Mouse (Mus musculus) neural tube, postnatal 0 days (tissue): Measurements from ENCODE around the gene Calhm1. TPM values are rescaled to one million over a fixed set of nuclear protein-coding genes. Genes with fewer than 3 reads are reported as not detected.

Experiments used
- polyA plus RNA-seq: library from polyadenylated mRNA; unstranded; fragments of >200 nt; fragmentation: Nextera tagmentation; extraction: Ambion mirVana; gene quantifications from 2 replicates; pipeline ENCODE4 v1.2.1, GENCODE M21; 2015

Gene Calhm1
- polyA plus RNA-seq, result not detected in 2 replicates

DNA sequence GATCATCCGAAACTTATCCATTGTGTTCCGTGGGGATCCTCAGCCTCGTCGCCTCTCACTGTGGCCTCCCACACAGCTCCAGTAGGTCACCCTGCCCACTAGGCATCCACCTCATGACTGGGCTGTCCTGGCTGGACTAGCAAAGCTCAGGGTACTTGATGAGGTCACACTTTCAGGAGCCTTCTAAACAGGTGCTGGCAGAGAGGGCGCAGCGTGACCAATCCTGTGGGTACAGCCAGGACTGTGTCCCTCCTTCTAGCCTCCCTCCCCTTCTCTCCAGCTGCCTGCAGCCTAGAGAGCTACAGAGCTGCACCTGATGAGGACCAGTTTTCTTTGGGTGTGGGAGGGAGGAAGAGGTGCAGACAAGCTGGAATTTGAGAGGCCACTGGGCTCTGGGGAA is at the start of gene Calhm1:
Gene Calhm1, minus strand, starts transcription at position 101 of the 400 bp plus-strand sequence.

DNA sequence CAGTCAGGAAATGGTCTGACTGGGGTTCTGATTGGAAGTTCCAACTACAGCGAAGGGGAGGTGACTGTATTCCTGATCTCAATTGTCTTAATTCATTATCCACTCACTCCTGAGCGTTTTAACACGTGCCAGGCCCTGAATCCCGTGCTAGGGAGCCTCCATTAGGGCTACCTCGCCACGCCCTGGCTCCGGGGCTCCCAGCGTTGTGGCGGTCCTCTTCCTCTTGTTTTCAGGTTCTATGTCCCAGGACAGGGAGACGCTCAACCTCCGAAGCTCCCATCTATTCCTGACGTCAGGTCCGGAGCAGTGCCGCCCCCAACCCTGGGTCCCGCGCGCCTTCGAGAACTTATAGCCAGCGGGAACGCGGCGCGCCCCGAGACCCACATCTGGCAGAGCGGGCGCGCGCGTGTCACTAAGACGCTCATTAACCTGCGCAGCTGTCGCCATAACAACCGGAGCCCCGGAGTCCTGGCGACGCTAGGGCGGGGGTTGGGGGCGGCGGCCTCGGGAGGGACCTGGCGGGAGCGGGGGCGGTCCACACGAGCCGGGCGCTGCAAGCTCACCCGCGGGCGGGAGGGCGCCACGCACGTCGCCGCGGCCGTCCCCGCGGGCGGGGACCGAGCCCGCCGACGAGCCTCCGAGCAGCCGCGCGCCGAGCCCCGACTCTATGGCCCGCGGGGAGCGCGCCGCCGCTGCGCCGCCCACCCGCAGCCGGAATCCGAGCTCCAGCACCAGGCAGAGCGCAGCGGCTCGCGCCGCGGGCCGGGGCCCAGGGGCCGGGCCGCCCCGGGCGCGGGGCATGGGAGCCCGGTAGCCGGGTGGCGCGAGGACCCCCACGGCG is 34.6 kb upstream of the Calhm1 start, which contains the start of gene Neurl1a:
Gene Neurl1a, plus strand, starts transcription at position 390 of the 841 bp plus-strand sequence.

DNA sequence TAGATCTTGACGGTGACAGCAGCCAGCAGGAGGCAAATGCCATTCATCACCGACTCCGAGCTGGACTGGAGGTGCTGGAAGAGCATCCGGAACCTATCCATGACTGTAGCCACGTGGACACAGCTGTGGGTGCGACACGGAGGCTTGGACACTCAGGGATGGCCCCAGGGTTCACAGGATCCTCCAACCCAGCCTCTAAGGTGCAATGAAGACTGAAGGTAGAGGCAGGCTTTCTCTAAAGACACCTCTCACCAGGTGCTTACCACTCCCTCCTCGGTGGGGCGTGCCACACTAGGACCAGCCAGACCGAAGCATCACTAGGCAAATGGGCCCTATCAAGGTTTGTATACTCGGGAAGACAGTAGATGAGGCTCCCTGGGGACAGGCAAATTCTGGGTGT is 13.6 kb upstream of the Calhm1 start, which contains the start of gene Calhm3:
Gene Calhm3, minus strand, starts transcription at position 101 of the 400 bp plus-strand sequence.

DNA sequence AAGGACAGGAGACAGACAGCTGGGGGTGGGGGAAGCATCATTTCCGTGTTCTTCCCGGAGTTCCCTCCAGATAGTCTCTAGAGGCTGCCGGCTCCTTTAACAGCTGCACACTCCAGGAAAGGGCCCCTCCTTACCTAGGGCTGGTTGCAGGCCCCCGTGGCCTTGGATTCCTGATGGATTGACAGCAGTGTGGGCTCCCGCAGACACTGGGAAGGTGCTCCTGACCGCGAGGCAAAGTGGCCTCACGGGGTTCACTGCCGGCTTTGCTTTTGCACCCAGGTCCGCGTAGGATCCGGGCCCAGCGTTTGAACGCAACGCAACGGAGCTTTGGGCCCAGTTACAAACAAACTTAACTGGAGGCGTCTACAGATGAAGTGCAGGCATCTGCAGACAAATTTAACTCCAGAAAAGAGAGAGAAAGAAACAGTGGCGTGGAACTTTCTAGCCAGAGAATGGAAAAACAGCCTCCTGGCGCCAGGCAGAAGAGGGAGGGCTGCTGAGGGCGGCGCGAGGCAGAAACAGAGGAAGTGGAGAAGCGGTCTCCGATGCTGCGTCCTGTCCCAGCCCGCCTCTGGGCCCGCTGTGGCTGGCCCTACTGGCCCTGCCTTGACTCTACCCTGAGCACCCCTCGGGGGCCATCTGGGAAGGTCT is 6.2 kb downstream of the Calhm1 start, which contains the start of gene Calhm2:
Gene Calhm2, minus strand, starts transcription at position 524 of the 651 bp plus-strand sequence.

Other genes starting within 250 kb of the Calhm1 start
- gene Ina, start 129.6 kb downstream of the Calhm1 start, polyA plus RNA-seq, result 258 and 265 TPM in 2 replicates
- 57.9 and 65.4 TPM in 2 replicates for gene Nt5c2, start 129.1 kb downstream of the Calhm1 start, polyA plus RNA-seq
- 22.3 and 24.7 TPM in 2 replicates for gene Pcgf6, start 93.3 kb downstream of the Calhm1 start, polyA plus RNA-seq
- gene Taf5, start 76.5 kb downstream of the Calhm1 start, polyA plus RNA-seq, result 3.8 and 4.7 TPM in 2 replicates
- gene Usmg5, start 53.6 kb downstream of the Calhm1 start, polyA plus RNA-seq, result 1,983 and 2,420 TPM in 2 replicates
- gene Pdcd11, start 53.5 kb downstream of the Calhm1 start, polyA plus RNA-seq, result 4.5 and 5.2 TPM in 2 replicates
- gene Calhm2, start 6.0 kb downstream of the Calhm1 start, polyA plus RNA-seq, result 1.9 TPM in 2 replicates
- 0.30 TPM in 1 of 2 replicates, not detected in the other for gene Calhm3, start 13.5 kb upstream of the Calhm1 start, polyA plus RNA-seq
- 20.9 and 21.9 TPM in 2 replicates for gene Neurl1a, start 34.6 kb upstream of the Calhm1 start, polyA plus RNA-seq